14 mouse cellular contexts compared by ENCODE assay signal in the genomic region with DNA sequence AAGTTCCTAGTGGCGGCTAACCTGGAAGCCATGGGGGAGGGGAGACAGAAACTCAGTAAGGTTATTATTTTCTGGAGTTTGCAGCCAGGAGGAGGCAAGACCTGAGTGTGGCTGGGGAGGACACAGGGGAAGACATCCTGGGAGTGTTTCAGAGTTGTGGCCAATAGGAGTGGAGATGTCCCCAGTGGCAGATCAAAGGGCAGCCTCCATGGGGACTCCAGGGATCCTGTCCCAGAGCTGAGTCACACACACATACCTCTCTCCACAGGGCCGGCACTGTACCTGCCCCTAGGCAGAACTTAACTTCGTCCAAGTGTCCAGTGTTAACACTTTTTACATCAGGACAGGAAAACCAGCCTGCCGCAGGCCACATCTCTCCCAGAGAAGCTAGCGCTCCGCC. TPM values are rescaled to one million over a fixed set of nuclear protein-coding genes. Genes with fewer than 3 reads are reported as not detected.
A peak's percentile ranks its signal among the peaks of the same experiment; 100 is the strongest.
DNase-seq lines count a peak whose midpoint lies in the region; ATAC-seq lines count a peak whose summit lies in the region.
"Had no signal": no experiment of that assay in that cellular context is flagged by ENCODE, and none has a peak within 500 bp of the region (broad histone marks: within the 10 kb centered on the region; RNA-seq: fewer than 3 reads in every experiment).

No protein-coding gene starts in this region.

- DNase-seq in kidney, adult 11 months, result peak; percentile 63
- no peak for DNase-seq in kidney, adult 8-10 months
- DNase-seq in 3134 (ENCODE audit: extremely low read depth, insufficient read length, low spot score), result peak; percentile 52
- DNase-seq in spleen, postnatal 4 days (ENCODE audit: low spot score in 2 of 2), result no peak
- DNase-seq in urinary bladder, postnatal 36 days (ENCODE audit: low spot score in 2 of 2), result no peak
- DNase-seq: cerebellum, adult 9-10 months had no signal

- H3K9me3 ChIP-seq in intestine, embryonic 15.5 days, result no peaks in the 10 kb centered on the region
- no peaks in the 10 kb centered on the region for H3K9me3 ChIP-seq in liver, embryonic 15.5 days (replicated peaks)
- H3K9me3 ChIP-seq: embryonic facial prominence, embryonic 10.5 days; forebrain, embryonic 10.5 days; heart, embryonic 15.5 days; hindbrain, embryonic 15.5 days had no signal

- H3K27me3 ChIP-seq in intestine, embryonic 15.5 days (replicated peaks), result no peaks in the 10 kb centered on the region
- H3K27me3 ChIP-seq in liver, embryonic 15.5 days, result no peaks in the 10 kb centered on the region
- H3K27me3 ChIP-seq: CH12.LX; heart, embryonic 15.5 days; hindbrain, embryonic 15.5 days had no signal

- no peaks in the 10 kb centered on the region for H3K36me3 ChIP-seq in intestine, embryonic 15.5 days
- peaks cover 22% of the 10 kb centered on the region for H3K36me3 ChIP-seq in liver, embryonic 15.5 days (replicated peaks)
- H3K36me3 ChIP-seq: heart, embryonic 15.5 days; hindbrain, embryonic 15.5 days had no signal

- ATAC-seq in intestine, embryonic 15.5 days, result peak; percentile 61
- ATAC-seq in liver, embryonic 15.5 days (ENCODE audit: insufficient read depth), result no peak

- WGBS in intestine, embryonic 15.5 days, result 45% methylated on average over 6 of the region's 6 CpGs
- 76% methylated on average over 6 of the region's 6 CpGs for WGBS in liver, embryonic 15.5 days (ENCODE audit: insufficient replicate concordance)

- H3K4me2 ChIP-seq in intestine, embryonic 15.5 days (replicated peaks), result no peak overlapping the region
- no peak overlapping the region for H3K4me2 ChIP-seq in liver, embryonic 15.5 days
- H3K4me2 ChIP-seq: heart, embryonic 15.5 days; hindbrain, embryonic 15.5 days had no signal

- no peak overlapping the region for H3K4me3 ChIP-seq in intestine, embryonic 15.5 days (replicated peaks)
- no peak overlapping the region for H3K4me3 ChIP-seq in liver, embryonic 15.5 days (replicated peaks)
- H3K4me3 ChIP-seq: embryonic facial prominence, embryonic 10.5 days; forebrain, embryonic 10.5 days; heart, embryonic 15.5 days; hindbrain, embryonic 15.5 days; myocyte had no signal

- peaks cover 70% of the 10 kb centered on the region for H3K4me1 ChIP-seq in intestine, embryonic 15.5 days (replicated peaks)
- peaks cover 96% of the 10 kb centered on the region for H3K4me1 ChIP-seq in liver, embryonic 15.5 days (replicated peaks)

- no peak overlapping the region for H3K9ac ChIP-seq in intestine, embryonic 15.5 days
- H3K9ac ChIP-seq in liver, embryonic 15.5 days, result no peak overlapping the region
- H3K9ac ChIP-seq: heart, embryonic 15.5 days; hindbrain, embryonic 15.5 days had no signal

- peak overlapping the region; percentile 72 for H3K27ac ChIP-seq in intestine, embryonic 15.5 days
- 0 out of 2 replicates have a peak overlapping the region, but pooled peaks have one; percentile 12 for H3K27ac ChIP-seq in liver, embryonic 15.5 days (replicated peaks)
- H3K27ac ChIP-seq: embryonic facial prominence, embryonic 10.5 days; forebrain, embryonic 10.5 days; heart, embryonic 15.5 days; hindbrain, embryonic 15.5 days had no signal

RNA-seq across cellular contexts. Expression of a gene that starts 16.5 kb away (rescaled TPM):
- polyA plus RNA-seq in intestine, embryonic 15.5 days (2015; fragmentation: Nextera tagmentation; extraction: Ambion mirVana), result 54.4 and 57.8 TPM in 2 replicates
- 17.1 and 19.8 TPM in 2 replicates for polyA plus RNA-seq in liver, embryonic 15.5 days (2015; fragmentation: Nextera tagmentation; extraction: Ambion mirVana)

RNA-seq across cellular contexts. Expression of a gene that starts 25.3 kb away (rescaled TPM):
- polyA plus RNA-seq in intestine, embryonic 15.5 days (2015; fragmentation: Nextera tagmentation; extraction: Ambion mirVana), result 0.18 TPM in 1 of 2 replicates, not detected in the other
- not detected in 2 replicates for polyA plus RNA-seq in liver, embryonic 15.5 days (2015; fragmentation: Nextera tagmentation; extraction: Ambion mirVana)

RNA-seq across cellular contexts. Expression of a gene that starts 50.9 kb away (rescaled TPM):
- 14.6 and 17.8 TPM in 2 replicates for polyA plus RNA-seq in intestine, embryonic 15.5 days (2015; fragmentation: Nextera tagmentation; extraction: Ambion mirVana)
- polyA plus RNA-seq in liver, embryonic 15.5 days (2015; fragmentation: Nextera tagmentation; extraction: Ambion mirVana), result 9.2 and 10.8 TPM in 2 replicates

RNA-seq across cellular contexts. Expression of a gene that starts 51.2 kb away (rescaled TPM):
- polyA plus RNA-seq in intestine, embryonic 15.5 days (2015; fragmentation: Nextera tagmentation; extraction: Ambion mirVana), result 42.6 and 46.0 TPM in 2 replicates
- 40.6 and 45.1 TPM in 2 replicates for polyA plus RNA-seq in liver, embryonic 15.5 days (2015; fragmentation: Nextera tagmentation; extraction: Ambion mirVana)

Comparison
In these comparisons a context has a peak if more than half of its experiments do, and no peak if none do; other contexts are left out.
1. DNase-seq: peak in kidney, adult 11 months (single experiment) and 3134 (single experiment); none in kidney, adult 8-10 months (0 of 2), spleen, postnatal 4 days (0 of 2) and urinary bladder, postnatal 36 days (0 of 2).